Mouse (Mus musculus) heart, postnatal 0 days (tissue): ENCODE results near the gene Mmp19.

Source experiments
- CTCF ChIP-seq: IDR thresholded peaks from 2 replicates; pipeline ENCODE4 v1.5.1; 2016; ENCODE audit warnings: antibody characterized with exemption, control low read depth, low read depth
- EP300 ChIP-seq: IDR thresholded peaks from 2 replicates; pipeline ENCODE4 v1.6.1; 2016; ENCODE audit warnings: antibody characterized with exemption, low read depth

DNA sequence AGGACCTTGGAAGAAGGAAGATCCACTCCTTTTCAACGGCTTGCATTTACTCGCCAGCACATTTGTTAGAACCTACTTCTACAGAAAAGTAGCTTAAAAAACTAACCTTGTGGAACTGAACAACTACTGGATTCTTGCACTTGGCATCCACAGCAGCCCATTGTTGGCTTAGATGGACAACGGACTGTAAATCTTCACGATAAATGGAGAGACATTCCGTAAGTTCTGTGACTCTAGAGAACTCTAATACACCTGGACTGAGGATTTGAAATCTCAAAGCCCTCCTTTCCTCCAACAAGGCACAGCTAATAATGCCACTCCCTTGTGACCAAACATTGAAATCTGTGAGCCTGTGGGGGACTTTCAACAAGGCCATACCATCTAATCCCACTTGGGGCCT, 52.5 kb downstream of the Mmp19 start:
- TF ChIP-seq CTCF (no peak), EP300 (no peak)
